Mouse (Mus musculus) hindbrain, embryonic 16.5 days (tissue): Measurements from ENCODE around the gene Smap1. TPM values are rescaled to one million over a fixed set of nuclear protein-coding genes. Genes with fewer than 3 reads are reported as not detected.

ENCODE experiments used
- ATAC-seq: fragments of 200-750 bp; cut with Nextera tagmentation; 2 replicates; pipeline ENCODE4 v1.8.0; 2017; ENCODE audit warnings: moderate TSS enrichment, moderate library complexity
- H3K27ac ChIP-seq: fragments of 300-500 bp; sonication (generic); 2 replicates; pipeline ENCODE4 v1.5.1; 2014; ENCODE audit warnings: low read depth, mild to moderate bottlenecking, control low read depth, low read length, moderate library complexity
- H3K27me3 ChIP-seq: fragments of 300-500 bp; sonication (generic); replicated peaks from 2 replicates; pipeline ENCODE4 v1.6.1; 2014; ENCODE audit warnings: low read length; ENCODE audit not compliant: control insufficient read depth, insufficient read depth
- H3K36me3 ChIP-seq: fragments of 300-500 bp; sonication (generic); 2 replicates; pipeline ENCODE4 v1.6.1; 2014; ENCODE audit warnings: mild to moderate bottlenecking, low read length, moderate library complexity, mixed read lengths; ENCODE audit not compliant: control insufficient read depth, insufficient read depth
- H3K4me1 ChIP-seq: fragments of 300-500 bp; sonication (generic); 2 replicates; pipeline ENCODE4 v1.6.1; 2014; ENCODE audit warnings: low read depth, low read length; ENCODE audit not compliant: control insufficient read depth, insufficient read depth
- H3K4me2 ChIP-seq: fragments of 300-500 bp; sonication (generic); 2 replicates; pipeline ENCODE4 v1.6.1; 2014; ENCODE audit warnings: mild to moderate bottlenecking, low read length, control low read depth, moderate library complexity
- H3K4me3 ChIP-seq: fragments of 300-500 bp; sonication (generic); 2 replicates; pipeline ENCODE4 v1.5.1; 2014; ENCODE audit warnings: mild to moderate bottlenecking, low read length, control low read depth, moderate library complexity
- H3K9ac ChIP-seq: fragments of 300-500 bp; sonication (generic); 2 replicates; pipeline ENCODE4 v1.6.1; 2014; ENCODE audit warnings: low read depth, mild to moderate bottlenecking, control low read depth, low read length, moderate library complexity
- H3K9me3 ChIP-seq: fragments of 300-500 bp; sonication (generic); 2 replicates; pipeline ENCODE4 v1.6.1; 2014; ENCODE audit warnings: mild to moderate bottlenecking, low read length, moderate library complexity; ENCODE audit not compliant: control insufficient read depth
- WGBS: fragments of 180-500 bp; shearing (Covaris S2); extraction: QIAGEN DNeasy Blood & Tissue Kit; methylation state at CpG from one replicate; pipeline ENCODE4 v1.1.7; 2014; 5-methylcytosine and 5-hydroxymethylcytosine counted together
- polyA plus RNA-seq: library from polyadenylated mRNA; unstranded; fragments of >200 nt; fragmentation: Nextera tagmentation; extraction: Ambion mirVana; gene quantifications from 2 replicates; pipeline ENCODE4 v1.2.1, GENCODE M21; 2015

Smap1 gene
- polyA plus RNA-seq, 1 experiment from 2014 or later, result 41.0 TPM

DNA sequence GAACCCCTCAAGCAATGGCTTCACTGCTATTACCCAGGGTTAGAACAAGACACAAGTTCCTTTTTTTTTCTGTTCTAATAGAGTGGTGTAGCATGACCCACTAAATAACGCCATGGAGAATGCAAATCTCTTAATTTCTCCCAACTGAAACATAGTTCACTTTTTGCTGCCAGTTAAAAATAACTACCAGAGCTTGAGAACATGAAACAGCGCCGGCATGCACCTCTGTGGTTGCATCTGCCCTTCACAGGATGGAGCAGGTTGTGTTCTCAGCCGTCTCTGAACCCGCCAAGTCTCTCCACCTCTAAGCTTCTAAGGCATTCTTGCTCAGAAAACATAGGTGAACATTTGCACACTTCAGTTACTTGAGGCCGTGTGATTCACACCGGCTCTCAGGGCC is 87.9 kb downstream of the Smap1 start:
- no peak overlapping the region for H3K27ac ChIP-seq

DNA sequence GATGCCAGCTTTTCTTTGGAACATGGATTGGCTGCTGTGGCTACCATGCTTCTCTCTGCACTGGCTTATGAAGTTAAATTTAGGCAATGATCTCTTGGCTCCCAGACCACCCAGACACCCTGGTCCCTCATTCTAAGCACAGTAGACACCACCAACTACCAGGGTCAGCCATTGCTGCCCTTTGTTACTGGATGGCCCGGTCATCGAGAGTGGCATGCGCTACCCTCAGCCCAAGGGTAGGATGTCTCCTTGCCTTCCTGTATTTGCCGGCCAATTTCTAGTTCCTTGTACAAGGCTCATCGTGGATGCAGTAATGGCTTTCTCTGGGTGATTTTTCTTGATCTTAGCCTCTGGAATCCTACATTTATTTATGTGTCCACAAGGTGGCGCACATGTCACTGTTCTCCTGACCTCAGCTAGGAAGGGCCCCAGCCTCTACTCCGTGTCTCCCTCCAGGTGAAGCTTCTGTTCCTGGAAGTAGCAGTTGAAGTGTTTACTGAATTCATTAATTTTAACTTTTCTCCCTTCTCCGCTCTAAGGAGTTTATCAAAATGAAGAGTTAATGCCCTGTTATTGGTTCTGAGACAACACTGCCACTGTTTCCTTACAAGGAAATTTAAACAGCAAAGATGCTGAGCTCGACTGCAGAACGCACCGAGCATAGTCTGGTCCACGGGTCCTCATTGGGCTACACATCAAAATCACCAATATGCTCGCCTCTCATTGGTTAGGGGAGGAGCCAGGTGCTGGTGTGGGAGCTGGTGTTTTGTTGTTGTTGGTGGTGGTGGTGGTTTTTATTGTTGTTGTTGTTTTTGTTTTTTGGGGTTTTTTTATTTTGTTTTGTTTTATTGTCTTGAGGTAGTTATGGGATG is 95.0 kb downstream of the Smap1 start:
- Histone ChIP-seq H3K9me3 (no peaks in the 10 kb centered on the region), H3K27ac (no peak overlapping the region), H3K36me3 (no peaks in the 10 kb centered on the region), H3K4me2 (no peak overlapping the region), H3K27me3 (no peaks in the 10 kb centered on the region), H3K4me1 (no peaks in the 10 kb centered on the region), H3K4me3 (no peak overlapping the region), H3K9ac (no peak overlapping the region)
- WGBS, result 41% methylated on average over 13 of the region's 13 CpGs
- peak; percentile 73 for ATAC-seq

More for the DNA sequence above, 87.9 kb downstream of the Smap1 start:
- no peaks in the 10 kb centered on the region for H3K9me3 ChIP-seq
- H3K4me1 ChIP-seq, result peaks cover 2% of the 10 kb centered on the region
- no peak overlapping the region for H3K9ac ChIP-seq
- H3K4me3 ChIP-seq, result no peak overlapping the region
- no peaks in the 10 kb centered on the region for H3K27me3 ChIP-seq
- ATAC-seq, result no peak
- WGBS, result 73% methylated on average over 7 of the region's 7 CpGs
- no peaks in the 10 kb centered on the region for H3K36me3 ChIP-seq
- no peak overlapping the region for H3K4me2 ChIP-seq

DNA sequence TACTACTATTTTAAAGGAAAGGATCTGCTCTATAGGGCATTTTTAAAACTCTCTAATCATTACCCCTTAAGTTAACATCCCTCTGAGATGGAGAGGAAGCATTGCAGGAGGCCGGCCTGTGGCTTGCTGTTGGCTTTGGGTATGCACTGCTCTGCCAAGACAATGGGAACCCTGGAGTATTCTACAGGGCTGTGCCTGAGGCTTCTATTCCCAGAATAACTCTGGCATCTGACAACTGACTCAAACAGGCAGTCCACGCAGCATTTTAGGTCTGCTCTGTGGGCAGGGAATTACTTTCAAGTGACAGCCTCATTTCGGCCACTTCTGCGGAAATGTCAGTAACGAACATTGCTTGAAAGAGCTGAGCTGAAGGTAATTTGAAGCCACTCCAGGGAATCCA is 100.5 kb downstream of the Smap1 start:
- Histone ChIP-seq H3K36me3 (no peaks in the 10 kb centered on the region), H3K4me1 (no peaks in the 10 kb centered on the region; the same call in 1 of the 2 replicates), H3K27me3 (no peaks in the 10 kb centered on the region), H3K9ac (no peak overlapping the region), H3K27ac (no peak overlapping the region), H3K9me3 (no peaks in the 10 kb centered on the region), H3K4me2 (no peak overlapping the region), H3K4me3 (no peak overlapping the region)
- ATAC-seq, result no peak
- WGBS, result 55% methylated on average over 5 of the region's 5 CpGs

DNA sequence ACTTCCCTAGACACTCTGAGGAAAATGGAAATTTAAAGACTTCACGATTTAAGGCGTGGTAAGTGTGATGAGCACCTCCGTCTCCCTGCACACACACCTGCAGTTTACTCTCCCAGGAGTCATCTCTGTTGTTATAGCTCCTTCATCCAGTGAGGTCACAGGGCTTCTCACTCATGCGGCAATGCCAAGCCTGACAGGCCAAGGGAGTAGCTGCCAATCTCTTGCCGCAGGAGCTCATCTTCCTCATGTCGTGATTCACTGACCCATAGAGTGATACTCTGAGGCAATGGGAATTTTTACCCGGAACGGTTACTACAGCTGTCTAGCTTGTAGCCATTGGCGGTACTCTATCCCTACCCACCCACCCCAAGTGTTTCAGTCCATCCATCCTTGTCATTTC is 123.8 kb downstream of the Smap1 start:
- no peaks in the 10 kb centered on the region for H3K4me1 ChIP-seq
- no peak; the same call in 1 of the 2 replicates for ATAC-seq
- H3K4me2 ChIP-seq, result no peak overlapping the region
- no peaks in the 10 kb centered on the region for H3K9me3 ChIP-seq
- 86% methylated on average over 9 of the region's 9 CpGs for WGBS
- H3K4me3 ChIP-seq, result no peak overlapping the region
- no peaks in the 10 kb centered on the region for H3K27me3 ChIP-seq
- H3K27ac ChIP-seq, result no peak overlapping the region
- H3K36me3 ChIP-seq, result no peaks in the 10 kb centered on the region
- no peak overlapping the region for H3K9ac ChIP-seq

Other genes starting within 250 kb of the Smap1 start
- 18.3 and 20.8 TPM in 2 replicates for gene B3gat2, start 160.6 kb downstream of the Smap1 start, polyA plus RNA-seq
- 75.0 and 85.0 TPM in 2 replicates for gene Sdhaf4, start 83.3 kb upstream of the Smap1 start, polyA plus RNA-seq
- gene Fam135a, start 178.0 kb upstream of the Smap1 start, polyA plus RNA-seq, result 23.3 and 23.9 TPM in 2 replicates